Mouse (Mus musculus) left cerebral cortex, postnatal 4 days (tissue): ENCODE data around the gene Zfp108. TPM values are rescaled to one million over a fixed set of nuclear protein-coding genes. Genes with fewer than 3 reads are reported as not detected.

ENCODE experiments used
- total RNA-seq, 2 experiments: library from RNA; stranded (reverse); gene quantifications; 2 replicates each; pipeline ENCODE4 v1.2.3; 2021

Zfp108 gene
- total RNA-seq, 2 experiments from 2014 or later: 6.4 to 7.3 TPM

Other genes with a start within 250 kb of the Zfp108 start
- gene Vmn1r183, start 201.5 kb upstream of the Zfp108 start, total RNA-seq: not detected
- 10 to 100 TPM; 32.1 to 33.3 TPM for gene Zfp180, start 172.9 kb upstream of the Zfp108 start, total RNA-seq
- 1 to 10 TPM; 6.6 to 8.1 TPM for gene Zfp112, start 142.5 kb upstream of the Zfp108 start, total RNA-seq
- 10 to 100 TPM; 20.4 to 20.7 TPM for gene Zfp235, start 120.6 kb upstream of the Zfp108 start, total RNA-seq
- 1 to 10 TPM; 5.2 to 6.2 TPM for gene Zfp114, start 79.7 kb upstream of the Zfp108 start, total RNA-seq
- 10 to 100 TPM; 10.1 to 12.0 TPM for gene Zfp111, start 43.4 kb upstream of the Zfp108 start, total RNA-seq
- gene Zfp109, start 17.2 kb upstream of the Zfp108 start, total RNA-seq: 1 to 10 TPM; 6.1 to 6.3 TPM
- 1 to 10 TPM; 8.3 TPM for gene Zfp93, start 15.6 kb downstream of the Zfp108 start, total RNA-seq
- 10 to 100 TPM; 26.4 to 28.8 TPM for gene Zfp61, start 46.4 kb downstream of the Zfp108 start, total RNA-seq
- 10 to 100 TPM; 12.3 to 13.4 TPM for gene Zfp94, start 61.9 kb downstream of the Zfp108 start, total RNA-seq
- gene Tescl, start 79.1 kb downstream of the Zfp108 start, total RNA-seq: under 1 TPM in 1 of 2 experiments, not detected in 1; 0.46 TPM
- gene Lypd5, start 94.4 kb downstream of the Zfp108 start, total RNA-seq: not detected
- gene Kcnn4, start 115.5 kb downstream of the Zfp108 start, total RNA-seq: under 1 TPM; 0.34 to 0.48 TPM
- 10 to 100 TPM; 42.0 to 43.2 TPM for gene Smg9, start 144.8 kb downstream of the Zfp108 start, total RNA-seq
- not detected for gene Irgc1, start 197.5 kb downstream of the Zfp108 start, total RNA-seq
- 1 to 10 TPM; 1.0 to 1.2 TPM for gene Plaur, start 207.7 kb downstream of the Zfp108 start, total RNA-seq
- 100 to 1,000 TPM; 332 to 353 TPM for gene Cadm4, start 227.2 kb downstream of the Zfp108 start, total RNA-seq